Mouse (Mus musculus): ENCODE measurements around the gene Myo9b. TPM values are rescaled to one million over a fixed set of nuclear protein-coding genes. Genes with fewer than 3 reads are reported as not detected.

Myo9b gene
- total and polyA plus RNA-seq, 2 experiments from 2014 or later: 8.6 to 38.4 TPM

GRCm38 (mm10) chr8:71371236-71371848, 98.8 kb downstream of the Myo9b start, which contains the start of gene Ocel1:
Gene Ocel1 (plus strand): TSS chr8:71371298.
- no peaks in the 10 kb centered on the region for H3K27me3 ChIP-seq (ENCODE audit: insufficient read depth, low read length)
- peak within 1 kb of the TSS; percentile 64 for H3K4me3 ChIP-seq (ENCODE audit: low read length)
- H3K36me3 ChIP-seq (ENCODE audit: insufficient read depth, low read length): peaks cover 21% of the 10 kb centered on the region
- peak; percentile 70 for TF ChIP-seq CTCF (IDR thresholded peaks at IDR 0.05; ENCODE audit: low read depth)
- H3K4me2 ChIP-seq (ENCODE audit: low read depth, low read length): peak within 1 kb of the TSS; percentile 59
- peaks cover 13% of the 10 kb centered on the region for H3K4me1 ChIP-seq (ENCODE audit: insufficient read depth, low read length)
- 2% methylated on average over 66 of the region's 68 CpGs for WGBS
- peak; percentile 90 for ATAC-seq
- peak; percentile 99 for DNase-seq (ENCODE audit: low spot score)
- H3K27ac ChIP-seq: peak within 1 kb of the TSS; percentile 84
- H3K9me3 ChIP-seq (ENCODE audit: low read length): no peaks in the 10 kb centered on the region
- H3K9ac ChIP-seq (replicated peaks; ENCODE audit: low read length): peak within 1 kb of the TSS; percentile 59

DNA sequence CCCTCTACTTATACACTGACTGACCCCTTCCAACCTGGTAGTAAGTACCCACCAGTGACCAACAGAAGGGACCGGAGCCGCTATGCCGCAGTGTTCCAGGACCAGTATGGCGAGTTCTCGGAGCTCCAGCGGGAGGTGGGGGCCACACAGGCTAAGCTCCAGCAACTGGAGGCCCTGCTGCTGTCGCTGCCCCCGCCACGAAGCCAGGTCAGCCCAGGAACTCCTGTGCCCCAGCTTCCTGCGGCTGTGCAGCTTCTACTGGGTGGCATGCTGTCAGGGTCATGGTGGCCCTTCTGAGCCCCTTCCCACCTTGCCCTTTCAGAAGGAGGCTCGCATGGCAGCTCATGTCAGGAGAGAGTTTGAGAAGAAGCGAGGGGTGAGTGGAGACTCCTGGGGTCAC, 99.9 kb downstream of the Myo9b start:
- no peak overlapping the region for H3K4me2 ChIP-seq (ENCODE audit: low read depth, low read length)
- 80% methylated on average over 12 of the region's 12 CpGs for WGBS
- H3K4me1 ChIP-seq (ENCODE audit: insufficient read depth, low read length): peaks cover 15% of the 10 kb centered on the region
- no peaks in the 10 kb centered on the region for H3K27me3 ChIP-seq (ENCODE audit: insufficient read depth, low read length)
- H3K9ac ChIP-seq (replicated peaks; ENCODE audit: low read length): no peak overlapping the region
- H3K27ac ChIP-seq: no peak overlapping the region
- TF ChIP-seq CTCF (IDR thresholded peaks at IDR 0.05; ENCODE audit: low read depth): no peak
- no peak overlapping the region for H3K4me3 ChIP-seq (ENCODE audit: low read length)
- no peaks in the 10 kb centered on the region for H3K9me3 ChIP-seq (ENCODE audit: low read length)
- ATAC-seq (no peak), DNase-seq (ENCODE audit: low spot score) (no peak)
- peaks cover 21% of the 10 kb centered on the region for H3K36me3 ChIP-seq (ENCODE audit: insufficient read depth, low read length)

GRCm38 (mm10) chr8:71373000-71373399, 100.5 kb downstream of the Myo9b start:
- H3K27ac ChIP-seq: no peak overlapping the region
- TF ChIP-seq CTCF (IDR thresholded peaks at IDR 0.05; ENCODE audit: low read depth): no peak; the same call in 1 of the 2 replicates
- H3K9ac ChIP-seq (replicated peaks; ENCODE audit: low read length): no peak overlapping the region
- no peak overlapping the region for H3K4me3 ChIP-seq (ENCODE audit: low read length)
- no peaks in the 10 kb centered on the region for H3K27me3 ChIP-seq (ENCODE audit: insufficient read depth, low read length)
- H3K36me3 ChIP-seq (ENCODE audit: insufficient read depth, low read length): peaks cover 21% of the 10 kb centered on the region
- H3K4me2 ChIP-seq (ENCODE audit: low read depth, low read length): no peak overlapping the region
- peaks cover 9% of the 10 kb centered on the region for H3K4me1 ChIP-seq (ENCODE audit: insufficient read depth, low read length)
- ATAC-seq (no peak), DNase-seq (ENCODE audit: low spot score) (no peak)
- H3K9me3 ChIP-seq (ENCODE audit: low read length): no peaks in the 10 kb centered on the region
- 91% methylated on average over 3 of the region's 3 CpGs for WGBS

- ATAC-seq (no peak), DNase-seq (ENCODE audit: low spot score) (peak; percentile 18)
- H3K27me3 ChIP-seq (ENCODE audit: insufficient read depth, low read length): no peaks in the 10 kb centered on the region
- WGBS: 74% methylated on average over 17 of the region's 17 CpGs
- H3K27ac ChIP-seq: peak overlapping the region; percentile 82; the same call in 1 of the 2 replicates
- TF ChIP-seq CTCF (IDR thresholded peaks at IDR 0.05; ENCODE audit: low read depth): no peak
- peaks cover 13% of the 10 kb centered on the region for H3K4me1 ChIP-seq (ENCODE audit: insufficient read depth, low read length)
- no peaks in the 10 kb centered on the region for H3K9me3 ChIP-seq (ENCODE audit: low read length)
- peaks cover 10% of the 10 kb centered on the region for H3K36me3 ChIP-seq (ENCODE audit: insufficient read depth, low read length)
- no peak overlapping the region for H3K9ac ChIP-seq (replicated peaks; ENCODE audit: low read length)
- H3K4me2 ChIP-seq (ENCODE audit: low read depth, low read length): no peak overlapping the region
- H3K4me3 ChIP-seq (ENCODE audit: low read length): no peak overlapping the region
Observed at GRCm38 (mm10) chr8:71374616-71375206, 102.2 kb downstream of the Myo9b start.

- H3K27ac ChIP-seq: peak overlapping the region; percentile 82
- H3K4me1 ChIP-seq (ENCODE audit: insufficient read depth, low read length): peaks cover 23% of the 10 kb centered on the region
- H3K9ac ChIP-seq (replicated peaks; ENCODE audit: low read length): peak overlapping the region; percentile 48
- H3K36me3 ChIP-seq (ENCODE audit: insufficient read depth, low read length): peaks cover 7% of the 10 kb centered on the region; the same call in 1 of the 2 replicates
- peak overlapping the region; percentile 29 for H3K4me3 ChIP-seq (ENCODE audit: low read length)
- WGBS: 11% methylated on average over 73 of the region's 74 CpGs
- TF ChIP-seq CTCF (IDR thresholded peaks at IDR 0.05; ENCODE audit: low read depth): no peak; the same call in 1 of the 2 replicates
- peak overlapping the region; percentile 62 for H3K4me2 ChIP-seq (ENCODE audit: low read depth, low read length)
- DNase-seq (ENCODE audit: low spot score): peak; percentile 77
- H3K9me3 ChIP-seq (ENCODE audit: low read length): no peaks in the 10 kb centered on the region
- H3K27me3 ChIP-seq (ENCODE audit: insufficient read depth, low read length): no peaks in the 10 kb centered on the region
- ATAC-seq: peak; percentile 4; the same call in 1 of the 2 replicates
Observed at GRCm38 (mm10) chr8:71375581-71376422, 103.3 kb downstream of the Myo9b start.

GRCm38 (mm10) chr8:71376423-71377030, 104.0 kb downstream of the Myo9b start:
- Histone ChIP-seq H3K4me3 (ENCODE audit: low read length) (peak overlapping the region; percentile 29), H3K4me2 (ENCODE audit: low read depth, low read length) (peak overlapping the region; percentile 62), H3K9me3 (ENCODE audit: low read length) (no peaks in the 10 kb centered on the region), H3K27me3 (ENCODE audit: insufficient read depth, low read length) (no peaks in the 10 kb centered on the region), H3K36me3 (ENCODE audit: insufficient read depth, low read length) (peaks cover 7% of the 10 kb centered on the region; the same call in 1 of the 2 replicates), H3K27ac (peak overlapping the region; percentile 82), H3K4me1 (ENCODE audit: insufficient read depth, low read length) (peaks cover 23% of the 10 kb centered on the region), H3K9ac (replicated peaks; ENCODE audit: low read length) (peak overlapping the region; percentile 48)
- ATAC-seq (no peak), DNase-seq (ENCODE audit: low spot score) (peak; percentile 20)
- 34% methylated on average over 8 of the region's 8 CpGs for WGBS
- no peak; the same call in 1 of the 2 replicates for TF ChIP-seq CTCF (IDR thresholded peaks at IDR 0.05; ENCODE audit: low read depth)

Data from hindbrain, postnatal 0 days (tissue).